Mouse (Mus musculus): ENCODE measurements around the gene Psmb3. TPM values are rescaled to one million over a fixed set of nuclear protein-coding genes. Genes with fewer than 3 reads are reported as not detected.
"Not testable (repeated sequence)": the region's sequence is repeated elsewhere in the genome, so short reads cannot be mapped to it uniquely, and the experiment has no call there.

Psmb3 gene
- polyA plus RNA-seq (2016; fragmentation: Nextera tagmentation; extraction: Ambion mirVana): 626 and 675 TPM in 2 replicates

GRCm38 (mm10) chr11:97703039-97703826 lies at the start of gene Psmb3:
Gene Psmb3, plus strand, starts transcription at chr11:97703399.
- H3K4me1 ChIP-seq: peaks cover 29% of the 10 kb centered on the region
- WGBS: under 1% methylated on average over 35 of the region's 35 CpGs
- H3K27ac ChIP-seq: peak within 1 kb of the TSS; percentile 80
- peak; percentile 94 for DNase-seq (ENCODE audit: low spot score)
- no peaks in the 10 kb centered on the region for H3K9me3 ChIP-seq (replicated peaks)
- peaks cover 39% of the 10 kb centered on the region for H3K36me3 ChIP-seq
- peak within 1 kb of the TSS; percentile 89 for H3K4me3 ChIP-seq
- no peaks in the 10 kb centered on the region for H3K27me3 ChIP-seq (ENCODE audit: low read depth, poor library complexity, severe bottlenecking)

GRCm38 (mm10) chr11:97654210-97654609 lies 49.0 kb upstream of the Psmb3 start:
- WGBS: 94% methylated on average over 2 of the region's 2 CpGs
- peaks cover 3% of the 10 kb centered on the region; the same call in 1 of the 2 replicates for H3K36me3 ChIP-seq
- DNase-seq (ENCODE audit: low spot score): no peak

GRCm38 (mm10) chr11:97656269-97656971 lies 46.8 kb upstream of the Psmb3 start:
- peaks cover 38% of the 10 kb centered on the region for H3K4me1 ChIP-seq
- no peak for DNase-seq (ENCODE audit: low spot score)
- H3K9me3 ChIP-seq (replicated peaks): no peaks in the 10 kb centered on the region
- no peak overlapping the region for H3K4me3 ChIP-seq
- no peak overlapping the region for H3K27ac ChIP-seq
- 76% methylated on average over 14 of the region's 14 CpGs for WGBS
- peaks cover 3% of the 10 kb centered on the region; the same call in 1 of the 2 replicates for H3K36me3 ChIP-seq
- H3K27me3 ChIP-seq (ENCODE audit: low read depth, poor library complexity, severe bottlenecking): peaks cover 8% of the 10 kb centered on the region; the same call in 1 of the 2 replicates

More at GRCm38 (mm10) chr11:97654210-97654609, 49.0 kb upstream of the Psmb3 start:
- Histone ChIP-seq H3K27me3 (ENCODE audit: low read depth, poor library complexity, severe bottlenecking) (no peaks in the 10 kb centered on the region), H3K27ac (no peak overlapping the region), H3K4me3 (no peak overlapping the region), H3K4me1 (peaks cover 25% of the 10 kb centered on the region), H3K9me3 (replicated peaks) (no peaks in the 10 kb centered on the region)

GRCm38 (mm10) chr11:97657184-97657945 lies 45.8 kb upstream of the Psmb3 start:
- DNase-seq (ENCODE audit: low spot score): no peak
- no peak overlapping the region for H3K27ac ChIP-seq
- peaks cover 15% of the 10 kb centered on the region for H3K27me3 ChIP-seq (ENCODE audit: low read depth, poor library complexity, severe bottlenecking)
- H3K4me3 ChIP-seq: no peak overlapping the region
- peaks cover 3% of the 10 kb centered on the region; the same call in 1 of the 2 replicates for H3K36me3 ChIP-seq
- no peaks in the 10 kb centered on the region for H3K9me3 ChIP-seq (replicated peaks)
- WGBS: 34% methylated on average over 3 of the region's 6 CpGs
- peaks cover 47% of the 10 kb centered on the region for H3K4me1 ChIP-seq

GRCm38 (mm10) chr11:97657967-97658366 lies 45.2 kb upstream of the Psmb3 start:
- 91% methylated on average over 6 of the region's 6 CpGs for WGBS
- not testable (repeated sequence) for H3K36me3 ChIP-seq; H3K27ac ChIP-seq; H3K9me3 ChIP-seq (replicated peaks); DNase-seq (ENCODE audit: low spot score); H3K4me3 ChIP-seq
- Histone ChIP-seq H3K27me3 (ENCODE audit: low read depth, poor library complexity, severe bottlenecking) (peaks cover 15% of the 10 kb centered on the region), H3K4me1 (peaks cover 52% of the 10 kb centered on the region)

- 54% methylated on average over 11 of the region's 11 CpGs for WGBS
- peaks cover 15% of the 10 kb centered on the region for H3K27me3 ChIP-seq (ENCODE audit: low read depth, poor library complexity, severe bottlenecking)
- no peaks in the 10 kb centered on the region for H3K9me3 ChIP-seq (replicated peaks)
- no peak for DNase-seq (ENCODE audit: low spot score)
- peak overlapping the region; percentile 73 for H3K4me3 ChIP-seq
- H3K36me3 ChIP-seq: peaks cover 1% of the 10 kb centered on the region; the same call in 1 of the 2 replicates
- H3K27ac ChIP-seq: no peak overlapping the region
- peaks cover 52% of the 10 kb centered on the region for H3K4me1 ChIP-seq
These were observed 44.4 kb upstream of the Psmb3 start for GRCm38 (mm10) chr11:97658751-97659266.

GRCm38 (mm10) chr11:97659267-97659989 lies 43.8 kb upstream of the Psmb3 start:
- H3K4me1 ChIP-seq: peaks cover 59% of the 10 kb centered on the region
- DNase-seq (ENCODE audit: low spot score): no peak
- 9% methylated on average over 13 of the region's 13 CpGs for WGBS
- no peaks in the 10 kb centered on the region for H3K9me3 ChIP-seq (replicated peaks)
- H3K27ac ChIP-seq: peak overlapping the region; percentile 90
- H3K4me3 ChIP-seq: peak overlapping the region; percentile 73
- no peaks in the 10 kb centered on the region for H3K36me3 ChIP-seq
- H3K27me3 ChIP-seq (ENCODE audit: low read depth, poor library complexity, severe bottlenecking): peaks cover 15% of the 10 kb centered on the region

GRCm38 (mm10) chr11:97659990-97660714 lies 43.0 kb upstream of the Psmb3 start:
- WGBS: under 1% methylated on average over 78 of the region's 78 CpGs
- H3K27me3 ChIP-seq (ENCODE audit: low read depth, poor library complexity, severe bottlenecking): peaks cover 15% of the 10 kb centered on the region
- peaks cover 66% of the 10 kb centered on the region for H3K4me1 ChIP-seq
- H3K9me3 ChIP-seq (replicated peaks): no peaks in the 10 kb centered on the region
- peak overlapping the region; percentile 73 for H3K4me3 ChIP-seq
- peak; percentile 88 for DNase-seq (ENCODE audit: low spot score)
- H3K36me3 ChIP-seq: peaks cover 5% of the 10 kb centered on the region
- H3K27ac ChIP-seq: peak overlapping the region; percentile 90

GRCm38 (mm10) chr11:97660734-97661647 lies 42.2 kb upstream of the Psmb3 start:
- peak overlapping the region; percentile 73 for H3K4me3 ChIP-seq
- peak overlapping the region; percentile 90; the same call in 1 of the 2 replicates for H3K27ac ChIP-seq
- peaks cover 13% of the 10 kb centered on the region for H3K36me3 ChIP-seq
- H3K4me1 ChIP-seq: peaks cover 73% of the 10 kb centered on the region
- H3K9me3 ChIP-seq (replicated peaks): no peaks in the 10 kb centered on the region
- H3K27me3 ChIP-seq (ENCODE audit: low read depth, poor library complexity, severe bottlenecking): peaks cover 15% of the 10 kb centered on the region
- WGBS: 2% methylated on average over 27 of the region's 27 CpGs
- DNase-seq (ENCODE audit: low spot score): peak; percentile 52

GRCm38 (mm10) chr11:97661648-97662133 lies 41.5 kb upstream of the Psmb3 start:
- Histone ChIP-seq H3K27me3 (ENCODE audit: low read depth, poor library complexity, severe bottlenecking) (peaks cover 15% of the 10 kb centered on the region), H3K4me1 (peaks cover 70% of the 10 kb centered on the region), H3K9me3 (replicated peaks) (no peaks in the 10 kb centered on the region), H3K4me3 (peak overlapping the region; percentile 73), H3K27ac (peak overlapping the region; percentile 97), H3K36me3 (peaks cover 20% of the 10 kb centered on the region)
- WGBS: 0% methylated on average over 19 of the region's 20 CpGs
- DNase-seq (ENCODE audit: low spot score): peak; percentile 81
